Mouse (Mus musculus): ENCODE results near the gene Gm49387.

Gm49387 gene

GRCm38 (mm10) chr14:31574903-31575665, 65.6 kb downstream of the Gm49387 start:
- no peak for DNase-seq (ENCODE audit: low spot score)

GRCm38 (mm10) chr14:31572561-31573175, 68.0 kb downstream of the Gm49387 start:
- DNase-seq (ENCODE audit: low spot score) = no peak

- DNase-seq (ENCODE audit: low spot score) = no peak
Measured at GRCm38 (mm10) chr14:31571419-31571818, 69.3 kb downstream of the Gm49387 start.

DNA sequence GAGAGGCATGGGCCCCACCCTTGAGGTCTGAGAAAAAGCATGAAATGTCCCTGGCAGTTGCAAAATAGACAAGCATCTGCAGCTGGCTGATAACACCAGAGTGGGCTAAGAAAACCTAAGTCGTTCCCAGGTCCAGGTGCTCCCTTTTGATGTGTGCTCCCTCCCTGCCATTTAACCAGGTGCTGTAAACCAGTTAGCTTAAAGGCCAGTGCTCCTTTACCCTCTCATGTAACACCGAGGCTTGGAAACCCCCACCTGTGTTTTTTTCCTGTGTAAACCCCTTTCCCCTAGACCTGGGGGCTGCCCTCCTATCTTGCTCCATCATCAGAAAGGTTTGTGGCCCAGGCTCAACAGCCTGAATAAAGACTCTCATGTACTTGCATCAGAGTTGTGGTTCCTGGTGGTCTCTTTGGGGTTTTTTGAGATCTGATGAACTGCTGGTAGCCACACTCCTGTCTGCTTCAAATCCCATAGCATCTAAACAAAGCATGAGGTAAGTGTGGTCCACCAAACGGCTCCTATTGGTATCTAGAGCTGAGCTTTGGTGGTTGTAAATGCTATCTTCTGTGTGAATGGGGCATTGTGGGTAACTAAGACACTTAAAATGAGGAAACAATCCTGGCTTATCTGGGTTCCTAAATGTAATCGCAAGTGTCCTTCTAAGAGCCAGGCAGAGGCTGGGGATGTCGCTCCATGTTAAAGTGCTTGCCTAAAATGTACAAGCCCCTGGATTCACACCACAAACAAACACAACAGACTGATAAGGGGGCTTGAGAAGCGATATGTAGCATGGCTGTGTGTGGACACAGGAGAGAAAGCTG, 70.3 kb downstream of the Gm49387 start:
- no peak for DNase-seq (ENCODE audit: low spot score)

DNA sequence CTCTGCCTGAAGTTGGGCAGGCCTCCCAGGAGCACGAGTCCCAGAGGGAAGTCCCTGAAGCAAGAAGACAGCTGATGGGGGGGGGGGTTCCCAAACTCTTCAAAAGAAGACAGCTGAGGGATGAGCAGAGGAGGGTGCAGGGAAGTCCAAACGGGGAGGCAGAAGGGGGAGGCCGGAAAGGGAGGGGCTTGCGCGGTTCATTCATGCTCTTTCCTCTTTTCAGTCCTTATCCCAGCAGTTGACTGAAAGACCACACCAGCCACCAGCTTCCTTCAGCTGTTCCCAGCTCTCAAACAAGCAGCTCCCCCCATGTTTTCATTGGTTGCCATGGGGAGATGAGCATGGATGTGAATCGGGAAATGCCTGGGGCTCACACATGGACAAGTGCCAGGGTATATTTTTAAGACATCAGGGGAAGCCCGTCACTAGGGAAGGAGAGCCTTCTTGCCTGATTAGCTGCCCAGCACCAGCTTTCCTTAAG, 71.5 kb downstream of the Gm49387 start:
- DNase-seq (ENCODE audit: low spot score) = no peak

DNA sequence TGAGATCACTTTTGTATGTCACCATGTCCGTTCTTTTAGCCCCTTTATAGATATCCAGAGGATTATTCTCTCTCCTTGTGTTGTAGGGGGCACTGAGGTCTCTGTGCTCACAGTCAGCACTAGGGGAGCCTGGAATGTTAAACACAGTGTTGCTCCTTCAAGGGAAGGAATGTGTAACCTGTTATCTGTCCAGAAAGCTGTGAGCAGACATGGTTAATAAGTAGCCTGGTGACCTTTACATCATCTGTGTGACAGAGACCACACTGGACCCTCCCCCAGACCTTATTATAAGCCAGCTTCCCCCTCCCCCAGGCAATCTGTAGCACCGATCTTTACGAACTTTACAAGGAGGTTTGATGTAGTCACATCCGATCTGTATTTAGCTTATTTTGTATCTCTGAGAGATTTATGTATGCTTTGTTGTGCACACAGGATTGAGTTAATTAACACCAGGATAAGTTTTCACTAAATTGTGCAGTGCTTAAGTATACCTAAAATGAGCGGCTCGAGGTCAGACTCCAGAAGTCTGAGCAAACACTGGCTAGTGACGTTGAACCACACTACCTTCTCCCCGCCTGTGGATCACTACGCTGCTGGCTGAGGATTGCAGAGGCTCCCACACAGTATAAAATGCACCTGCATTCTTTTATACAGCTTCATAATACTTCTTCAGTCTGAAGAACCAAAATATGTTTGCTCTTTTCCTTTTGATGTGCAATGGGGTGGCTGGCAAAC, 75.0 kb downstream of the Gm49387 start:
- DNase-seq (ENCODE audit: low spot score) = no peak

GRCm38 (mm10) chr14:31564452-31565179, 76.1 kb downstream of the Gm49387 start:
- peak; percentile 52 for DNase-seq (ENCODE audit: low spot score)

DNA sequence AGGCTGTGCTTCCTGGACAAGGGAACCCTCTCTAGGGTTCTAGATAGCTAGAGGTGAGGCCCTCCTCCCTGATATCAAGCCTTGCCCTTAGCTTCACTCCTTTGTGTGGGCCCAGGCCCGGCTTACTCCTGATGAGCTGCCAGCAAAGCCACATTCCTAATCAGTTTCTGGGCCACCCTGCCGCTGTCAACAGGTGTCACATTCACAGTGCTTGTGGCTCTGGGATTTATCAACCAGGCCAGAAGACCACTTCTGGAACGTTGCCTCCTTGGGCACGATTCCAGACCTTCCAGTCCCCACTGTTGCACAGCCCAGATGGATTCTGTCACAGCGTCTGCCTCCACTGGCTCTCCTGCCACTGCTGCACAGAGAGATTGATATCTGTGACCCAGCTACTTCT, 79.8 kb downstream of the Gm49387 start:
- no peak for DNase-seq (ENCODE audit: low spot score)

DNA sequence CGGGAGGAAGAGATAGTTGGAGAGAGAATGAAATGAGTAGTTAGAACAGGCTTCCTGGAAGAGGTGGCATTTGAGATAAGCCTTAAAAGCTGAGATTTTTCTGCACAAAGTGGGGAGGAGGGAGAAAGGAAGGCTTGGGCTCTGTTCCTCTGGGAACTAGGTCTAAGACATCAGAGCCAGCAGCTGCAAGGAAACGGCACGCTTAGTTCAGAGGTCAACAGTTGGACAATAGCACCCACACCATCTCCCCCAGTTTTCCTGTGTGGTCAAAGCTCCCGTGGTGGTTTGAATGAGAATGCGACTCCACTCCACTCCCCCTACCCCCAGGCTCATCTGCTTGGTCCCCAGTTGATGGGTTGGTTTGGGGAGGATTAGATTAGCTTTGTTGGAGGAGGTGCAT, 81.5 kb downstream of the Gm49387 start:
- no peak for DNase-seq (ENCODE audit: low spot score)

GRCm38 (mm10) chr14:31557784-31558183, 82.9 kb downstream of the Gm49387 start:
- no peak for DNase-seq (ENCODE audit: low spot score)

DNA sequence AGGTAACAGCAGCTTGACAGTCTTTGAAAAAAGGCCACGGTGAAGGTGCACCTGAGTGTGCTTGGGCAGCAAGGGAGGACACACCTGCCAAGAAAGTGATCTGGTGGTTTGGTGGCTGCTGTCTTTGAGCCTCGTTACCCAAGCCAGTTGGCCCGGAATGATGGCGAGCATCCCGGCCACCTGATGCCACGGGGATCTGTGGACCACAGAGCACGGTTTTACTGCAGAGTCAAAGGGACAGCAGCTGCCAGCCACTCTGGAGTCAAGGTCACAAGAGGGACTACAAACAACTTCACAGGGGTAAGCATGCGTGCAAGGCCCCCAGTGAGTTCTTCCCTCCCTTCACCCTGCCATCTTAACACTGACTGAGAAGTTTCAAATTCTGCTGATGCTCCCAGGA, 83.4 kb downstream of the Gm49387 start:
- DNase-seq (ENCODE audit: low spot score) = no peak

GRCm38 (mm10) chr14:31556526-31557260, 84.0 kb downstream of the Gm49387 start:
- DNase-seq (ENCODE audit: low spot score) = no peak

DNA sequence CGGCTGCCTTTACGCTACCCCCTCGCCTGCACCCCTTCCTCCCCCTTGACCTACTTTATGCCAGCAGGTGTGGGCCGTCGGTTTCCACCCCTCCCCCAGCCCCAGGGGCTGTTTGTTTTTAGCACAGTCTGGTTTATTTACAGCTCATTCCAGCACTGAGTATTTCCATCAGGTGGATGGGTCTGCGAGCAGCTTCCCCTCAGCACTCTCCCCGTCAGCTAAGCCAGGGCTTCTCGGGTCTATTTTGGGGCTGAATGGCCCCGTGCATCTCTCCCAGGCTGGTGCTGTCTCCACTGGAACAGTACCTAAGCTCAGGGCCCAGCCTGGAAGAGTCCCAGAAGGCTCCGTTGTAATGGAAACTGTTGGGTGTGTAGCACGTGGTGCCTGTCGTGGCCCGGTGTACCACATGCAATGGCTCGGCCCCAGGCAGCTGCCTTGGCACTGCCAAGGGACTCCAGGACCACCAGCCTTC, 84.7 kb downstream of the Gm49387 start:
- DNase-seq (ENCODE audit: low spot score) = no peak

GRCm38 (mm10) chr14:31555021-31555420, 85.7 kb downstream of the Gm49387 start:
- DNase-seq (ENCODE audit: low spot score) = no peak

DNA sequence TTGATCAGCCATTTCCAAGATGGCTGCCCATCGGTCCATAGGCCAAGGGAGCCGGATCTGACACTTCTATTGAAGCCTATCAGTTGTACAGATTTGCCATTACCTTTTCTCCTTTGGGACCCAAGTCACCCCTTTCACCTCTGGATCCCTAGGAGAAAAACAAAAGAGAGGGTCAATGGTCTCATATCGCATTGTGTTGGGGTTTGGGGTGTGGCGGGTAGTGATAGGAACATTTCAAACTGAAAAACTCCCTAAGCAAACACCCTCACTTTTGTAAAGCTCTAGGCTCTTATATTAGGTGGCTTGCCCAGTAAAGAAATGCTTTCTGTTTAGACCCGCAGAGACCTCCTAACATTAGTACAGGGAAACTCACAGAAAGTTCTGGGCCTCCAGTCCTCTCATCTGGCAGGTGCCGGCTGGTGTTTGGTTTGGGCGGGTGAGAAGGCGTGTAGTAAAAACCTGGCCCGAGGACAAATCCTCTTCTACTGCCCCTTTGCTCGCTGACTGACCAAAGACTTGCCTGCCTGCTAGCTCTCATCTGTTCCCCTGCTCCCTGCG, 96.7 kb downstream of the Gm49387 start:
- no peak for DNase-seq (ENCODE audit: low spot score)

- no peak for DNase-seq (ENCODE audit: low spot score)
Measured at GRCm38 (mm10) chr14:31537298-31537697, 103.4 kb downstream of the Gm49387 start.

- no peak for DNase-seq (ENCODE audit: low spot score)
Measured at GRCm38 (mm10) chr14:31532656-31533055, 108.0 kb downstream of the Gm49387 start.

- DNase-seq (ENCODE audit: low spot score) = no peak
Measured at GRCm38 (mm10) chr14:31531506-31532148, 109.1 kb downstream of the Gm49387 start.

DNA sequence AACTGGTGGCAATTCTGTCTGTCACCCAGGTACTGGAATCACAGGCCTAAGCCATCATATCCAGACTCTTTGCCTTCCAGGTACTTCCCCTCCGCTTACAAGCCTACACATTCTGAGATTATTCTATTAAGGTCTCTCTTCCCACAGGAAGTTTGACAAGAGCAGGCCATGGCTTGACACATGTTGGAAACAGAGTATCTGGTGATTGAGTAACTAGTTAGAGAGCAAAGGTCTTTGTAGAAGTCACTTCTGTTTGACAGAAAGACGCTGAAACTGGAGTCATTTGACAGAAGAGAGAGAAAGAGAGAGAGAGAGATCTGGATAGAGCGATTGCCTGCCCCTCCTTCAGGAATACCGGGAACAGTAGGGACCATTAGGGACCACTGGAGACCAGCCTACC, 109.8 kb downstream of the Gm49387 start:
- no peak for DNase-seq (ENCODE audit: low spot score)
